Mouse (Mus musculus): ENCODE measurements around the gene Klhl2. TPM values are rescaled to one million over a fixed set of nuclear protein-coding genes. Genes with fewer than 3 reads are reported as not detected.

Klhl2 gene
- polyA plus RNA-seq, 1 experiment from 2014 or later, result 42.3 TPM

- Histone ChIP-seq H3K4me1 (peaks cover 28% of the 10 kb centered on the region), H3K4me3 (no peak overlapping the region), H3K27me3 (no peaks in the 10 kb centered on the region), H3K9ac (replicated peaks) (no peak overlapping the region), H3K27ac (replicated peaks) (no peak overlapping the region), H3K4me2 (replicated peaks) (no peak overlapping the region), H3K36me3 (no peaks in the 10 kb centered on the region), H3K9me3 (no peaks in the 10 kb centered on the region)
- WGBS, result 74% methylated on average over 7 of the region's 7 CpGs
- ATAC-seq (replicated peaks), result no peak
These were observed 4.5 kb downstream of the Klhl2 start for GRCm38 (mm10) chr8:64845314-64845713.

DNA sequence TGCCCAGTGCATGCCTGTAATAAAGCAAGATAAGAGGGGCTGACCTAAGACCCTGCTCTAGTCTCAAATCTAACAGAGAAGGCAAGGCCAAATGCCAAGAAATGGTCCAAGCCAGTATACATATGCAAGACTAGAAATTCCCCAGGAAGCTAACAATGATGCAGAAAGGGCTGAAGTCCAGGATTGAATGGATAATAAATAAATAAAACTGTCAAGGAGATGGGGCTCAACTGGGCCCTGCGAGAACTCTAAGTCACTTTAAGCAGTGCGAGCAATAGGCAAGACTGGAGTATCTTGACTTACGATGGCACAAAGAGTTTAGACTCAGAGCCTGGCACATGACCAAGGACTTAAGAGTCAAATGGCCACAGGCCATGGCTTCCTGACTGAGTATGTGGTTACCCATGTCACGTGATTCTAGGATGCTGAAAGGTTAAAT, 5.8 kb downstream of the Klhl2 start:
- H3K27me3 ChIP-seq, result no peaks in the 10 kb centered on the region
- no peaks in the 10 kb centered on the region for H3K36me3 ChIP-seq
- H3K9ac ChIP-seq (replicated peaks), result no peak overlapping the region
- H3K27ac ChIP-seq (replicated peaks), result no peak overlapping the region
- H3K4me1 ChIP-seq, result peaks cover 27% of the 10 kb centered on the region
- no peaks in the 10 kb centered on the region for H3K9me3 ChIP-seq
- 88% methylated on average over 4 of the region's 4 CpGs for WGBS
- H3K4me3 ChIP-seq, result no peak overlapping the region
- no peak overlapping the region for H3K4me2 ChIP-seq (replicated peaks)
- ATAC-seq (replicated peaks), result no peak

GRCm38 (mm10) chr8:64843168-64843567, 6.6 kb downstream of the Klhl2 start:
- Histone ChIP-seq H3K4me2 (replicated peaks) (no peak overlapping the region), H3K27ac (replicated peaks) (no peak overlapping the region), H3K9ac (replicated peaks) (no peak overlapping the region), H3K9me3 (no peaks in the 10 kb centered on the region), H3K27me3 (no peaks in the 10 kb centered on the region), H3K4me3 (no peak overlapping the region), H3K4me1 (peaks cover 18% of the 10 kb centered on the region), H3K36me3 (no peaks in the 10 kb centered on the region)
- WGBS, result 80% methylated on average over 3 of the region's 3 CpGs
- ATAC-seq (replicated peaks), result no peak

DNA sequence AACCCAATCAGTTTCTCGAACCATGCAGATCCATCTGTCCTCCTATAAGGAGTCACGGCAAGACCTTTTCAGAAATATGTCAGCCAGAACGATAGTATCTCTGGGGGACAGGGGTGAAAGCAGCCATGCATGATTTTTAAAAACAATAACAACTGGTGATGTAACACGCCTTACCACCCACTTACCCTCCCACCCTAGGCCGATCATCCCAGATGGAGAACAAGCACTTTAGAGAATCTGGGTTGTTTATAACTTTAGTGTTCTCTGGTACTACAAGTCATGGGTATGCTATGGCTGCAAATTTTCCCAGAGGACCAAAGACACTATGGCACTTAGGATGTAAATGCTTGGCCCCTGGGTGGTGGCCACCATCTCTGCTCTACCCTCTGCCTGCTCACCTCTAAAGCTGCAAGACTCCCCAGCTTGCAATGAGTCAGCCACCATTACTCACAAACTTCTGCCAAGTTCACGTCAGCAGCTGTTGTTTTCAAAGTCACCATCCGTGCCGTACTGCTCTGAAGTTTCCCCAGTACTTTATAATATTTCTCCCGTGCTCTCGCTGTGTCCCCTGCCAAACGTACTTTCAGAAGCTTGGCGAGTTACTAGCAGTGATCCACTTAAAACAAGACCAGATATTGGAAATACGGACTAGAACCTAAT, 7.9 kb downstream of the Klhl2 start:
- Histone ChIP-seq H3K4me1 (peaks cover 7% of the 10 kb centered on the region), H3K9ac (replicated peaks) (no peak overlapping the region), H3K36me3 (no peaks in the 10 kb centered on the region), H3K4me3 (no peak overlapping the region), H3K9me3 (no peaks in the 10 kb centered on the region), H3K4me2 (replicated peaks) (no peak overlapping the region), H3K27ac (replicated peaks) (no peak overlapping the region), H3K27me3 (no peaks in the 10 kb centered on the region)
- WGBS, result 80% methylated on average over 13 of the region's 13 CpGs
- no peak for ATAC-seq (replicated peaks)

DNA sequence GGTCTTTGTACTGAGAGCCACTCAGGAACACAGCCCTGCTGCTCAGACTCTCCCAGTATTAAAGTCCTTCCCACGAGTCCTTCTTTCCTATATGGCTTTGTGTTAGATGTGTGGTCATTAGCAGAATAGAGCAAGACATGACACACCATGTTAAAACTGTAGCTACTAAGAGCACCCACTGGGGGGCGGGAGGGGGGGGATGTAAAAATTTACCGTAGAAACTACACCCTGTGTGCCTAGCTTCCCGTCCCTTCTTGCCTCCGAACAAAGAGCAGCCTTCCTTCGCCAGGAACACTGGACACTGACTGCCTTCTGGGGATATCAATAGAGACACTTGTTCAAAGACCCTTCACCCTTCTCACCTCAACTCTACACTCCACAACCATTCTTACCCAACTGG, 10.2 kb downstream of the Klhl2 start:
- 45% methylated on average over 6 of the region's 6 CpGs for WGBS
- Histone ChIP-seq H3K36me3 (no peaks in the 10 kb centered on the region), H3K9me3 (no peaks in the 10 kb centered on the region)

GRCm38 (mm10) chr8:64835475-64836122, 14.2 kb downstream of the Klhl2 start:
- Histone ChIP-seq H3K27me3 (no peaks in the 10 kb centered on the region), H3K4me2 (replicated peaks) (no peak overlapping the region), H3K9ac (replicated peaks) (no peak overlapping the region), H3K4me3 (no peak overlapping the region), H3K9me3 (no peaks in the 10 kb centered on the region), H3K27ac (replicated peaks) (no peak overlapping the region), H3K36me3 (peaks cover 2% of the 10 kb centered on the region; the same call in 1 of the 2 replicates), H3K4me1 (peaks cover 20% of the 10 kb centered on the region)
- 80% methylated on average over 6 of the region's 6 CpGs for WGBS
- no peak for ATAC-seq (replicated peaks)

More for the DNA sequence above, 10.2 kb downstream of the Klhl2 start:
- no peak overlapping the region for H3K4me3 ChIP-seq
- H3K27me3 ChIP-seq, result no peaks in the 10 kb centered on the region
- no peak overlapping the region for H3K4me2 ChIP-seq (replicated peaks)
- no peak for ATAC-seq (replicated peaks)
- no peak overlapping the region for H3K27ac ChIP-seq (replicated peaks)
- no peak overlapping the region for H3K9ac ChIP-seq (replicated peaks)
- H3K4me1 ChIP-seq, result peaks cover 10% of the 10 kb centered on the region

DNA sequence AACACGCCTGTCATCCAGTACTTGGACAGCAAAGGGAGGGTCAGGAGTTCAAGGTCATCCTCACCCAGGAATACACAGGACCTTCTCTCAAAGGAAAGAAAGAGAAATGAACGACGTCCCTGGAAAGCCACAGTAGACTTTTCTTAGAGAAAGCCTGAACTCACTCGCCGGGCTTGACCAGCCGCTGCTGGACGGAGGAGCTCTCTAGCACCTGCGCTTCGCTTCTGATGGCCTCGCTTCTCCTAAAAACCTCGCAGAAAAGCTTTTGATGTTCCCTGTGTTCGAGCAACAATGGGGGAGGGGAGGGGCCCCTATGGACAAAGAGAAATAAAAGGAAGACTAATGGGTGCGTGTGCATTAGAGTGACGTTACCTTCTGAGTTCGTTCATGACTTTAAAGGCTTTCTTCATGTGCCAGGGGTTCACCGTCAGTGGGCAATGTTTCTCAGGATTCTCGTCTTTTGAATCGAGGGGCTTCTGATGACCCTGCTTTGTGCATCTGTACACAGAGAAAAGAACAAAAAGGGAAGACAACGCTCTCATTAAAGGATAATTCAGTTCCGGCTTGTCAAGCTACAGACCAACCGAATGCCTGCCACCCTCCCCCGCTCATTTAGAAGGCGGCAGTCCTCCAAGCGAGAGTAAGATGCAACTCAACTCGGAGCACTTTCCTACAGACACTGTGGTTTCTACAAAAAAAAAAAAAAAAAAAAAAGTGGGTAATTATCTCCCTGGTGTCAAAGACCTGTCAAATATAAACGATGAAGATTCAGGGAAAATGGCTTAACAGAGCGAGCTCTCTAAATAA, 15.5 kb downstream of the Klhl2 start:
- peak overlapping the region; percentile 31 for H3K4me2 ChIP-seq (replicated peaks)
- H3K4me3 ChIP-seq, result peak overlapping the region; percentile 12; the same call in 1 of the 2 replicates
- peaks cover 20% of the 10 kb centered on the region for H3K4me1 ChIP-seq
- WGBS, result 17% methylated on average over 27 of the region's 27 CpGs
- ATAC-seq (replicated peaks), result peak; percentile 70
- no peaks in the 10 kb centered on the region for H3K27me3 ChIP-seq
- no peaks in the 10 kb centered on the region for H3K9me3 ChIP-seq
- H3K36me3 ChIP-seq, result peaks cover 4% of the 10 kb centered on the region; the same call in 1 of the 2 replicates
- peak overlapping the region; percentile 58; the same call in 1 of the 2 replicates for H3K27ac ChIP-seq (replicated peaks)
- H3K9ac ChIP-seq (replicated peaks), result peak overlapping the region; percentile 23; the same call in 1 of the 2 replicates

DNA sequence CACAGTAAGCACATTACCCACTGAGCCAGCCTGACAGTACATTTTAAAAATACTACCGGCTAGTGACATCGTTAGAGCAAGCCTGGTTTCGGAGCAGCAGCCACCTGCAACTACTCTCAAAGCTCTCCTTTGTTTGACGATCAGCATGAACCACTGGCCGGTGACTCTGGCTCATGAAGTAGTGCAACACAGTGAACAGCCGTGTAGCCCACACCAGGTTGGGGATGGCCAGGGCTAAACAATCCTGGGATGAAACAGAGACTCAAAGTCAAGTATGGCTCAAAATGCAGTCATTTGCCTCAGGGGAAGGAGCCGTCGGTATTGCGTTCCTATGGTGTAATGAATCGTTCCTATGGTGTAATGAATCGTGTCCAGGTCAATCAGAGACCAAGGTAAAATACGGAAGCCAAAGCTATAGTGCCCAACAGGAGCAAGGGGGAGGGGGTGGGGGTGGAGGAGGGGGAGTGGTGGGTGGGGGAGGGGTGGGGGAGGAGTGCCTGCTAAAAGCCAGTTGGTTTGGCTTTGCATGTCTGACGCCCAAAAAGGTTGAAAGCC, 17.2 kb downstream of the Klhl2 start:
- Histone ChIP-seq H3K36me3 (peaks cover 7% of the 10 kb centered on the region; the same call in 1 of the 2 replicates), H3K4me2 (replicated peaks) (no peak overlapping the region), H3K9ac (replicated peaks) (no peak overlapping the region), H3K9me3 (no peaks in the 10 kb centered on the region), H3K4me1 (peaks cover 20% of the 10 kb centered on the region), H3K4me3 (no peak overlapping the region), H3K27ac (replicated peaks) (no peak overlapping the region), H3K27me3 (no peaks in the 10 kb centered on the region)
- WGBS, result 46% methylated on average over 13 of the region's 13 CpGs
- ATAC-seq (replicated peaks), result no peak

DNA sequence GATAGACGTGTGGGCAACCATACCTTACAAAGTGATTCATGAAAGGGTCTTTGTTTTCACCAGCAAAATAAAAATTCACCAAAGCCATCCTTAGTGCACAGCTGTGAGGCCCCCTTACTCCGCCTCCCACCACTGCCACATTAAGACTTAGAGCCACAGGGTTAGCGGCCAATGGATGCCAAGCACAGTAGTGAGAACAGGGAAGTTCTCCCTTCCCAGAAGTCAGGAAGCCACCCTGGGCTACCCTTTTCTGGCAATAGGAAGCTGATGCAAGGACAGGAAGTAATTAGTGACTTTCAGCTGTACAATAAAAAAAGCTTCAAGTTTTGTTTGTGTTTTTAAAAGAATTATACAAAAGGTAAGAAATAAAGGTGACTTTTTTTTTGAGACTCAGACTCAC, 18.2 kb downstream of the Klhl2 start:
- Histone ChIP-seq H3K9me3 (no peaks in the 10 kb centered on the region), H3K4me2 (replicated peaks) (no peak overlapping the region), H3K36me3 (peaks cover 7% of the 10 kb centered on the region; the same call in 1 of the 2 replicates), H3K4me3 (no peak overlapping the region), H3K9ac (replicated peaks) (no peak overlapping the region), H3K27ac (replicated peaks) (no peak overlapping the region), H3K4me1 (peaks cover 19% of the 10 kb centered on the region), H3K27me3 (no peaks in the 10 kb centered on the region)
- 62% methylated on average over 3 of the region's 3 CpGs for WGBS
- ATAC-seq (replicated peaks), result no peak

DNA sequence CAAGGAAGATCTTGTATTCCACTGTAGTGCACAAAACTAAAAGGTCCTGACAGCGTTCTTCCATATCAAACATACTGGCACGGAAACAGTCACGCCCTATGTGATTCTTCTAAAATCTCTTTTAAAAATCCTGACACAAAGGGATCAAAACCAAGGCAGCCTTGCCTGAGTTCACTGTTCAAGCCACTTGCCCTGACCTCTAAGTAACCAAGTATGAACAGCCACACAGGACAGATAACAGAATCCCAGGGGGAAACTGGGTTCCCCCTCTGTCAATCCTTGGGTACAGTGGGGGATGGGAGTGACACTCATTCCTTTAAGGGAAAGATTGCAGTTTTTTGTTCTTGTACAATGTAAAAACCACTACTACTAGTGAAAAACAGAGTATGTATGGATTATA, 19.9 kb downstream of the Klhl2 start:
- Histone ChIP-seq H3K9ac (replicated peaks) (no peak overlapping the region), H3K9me3 (no peaks in the 10 kb centered on the region), H3K4me3 (no peak overlapping the region), H3K36me3 (peaks cover 7% of the 10 kb centered on the region; the same call in 1 of the 2 replicates), H3K27ac (replicated peaks) (no peak overlapping the region), H3K4me1 (peaks cover 13% of the 10 kb centered on the region), H3K4me2 (replicated peaks) (no peak overlapping the region), H3K27me3 (no peaks in the 10 kb centered on the region)
- no peak for ATAC-seq (replicated peaks)
- 85% methylated on average over 3 of the region's 3 CpGs for WGBS

GRCm38 (mm10) chr8:64829391-64829790, 20.4 kb downstream of the Klhl2 start:
- WGBS, result 95% methylated on average over 9 of the region's 9 CpGs
- H3K4me2 ChIP-seq (replicated peaks), result no peak overlapping the region
- peaks cover 7% of the 10 kb centered on the region; the same call in 1 of the 2 replicates for H3K36me3 ChIP-seq
- H3K27ac ChIP-seq (replicated peaks), result no peak overlapping the region
- no peak for ATAC-seq (replicated peaks)
- no peaks in the 10 kb centered on the region for H3K9me3 ChIP-seq
- H3K4me1 ChIP-seq, result peaks cover 7% of the 10 kb centered on the region
- no peaks in the 10 kb centered on the region for H3K27me3 ChIP-seq
- H3K9ac ChIP-seq (replicated peaks), result no peak overlapping the region
- H3K4me3 ChIP-seq, result no peak overlapping the region

GRCm38 (mm10) chr8:64828466-64828865, 21.4 kb downstream of the Klhl2 start:
- no peaks in the 10 kb centered on the region for H3K9me3 ChIP-seq
- no peak overlapping the region for H3K4me2 ChIP-seq (replicated peaks)
- H3K36me3 ChIP-seq, result peaks cover 9% of the 10 kb centered on the region; the same call in 1 of the 2 replicates
- no peak overlapping the region for H3K27ac ChIP-seq (replicated peaks)
- H3K27me3 ChIP-seq, result no peaks in the 10 kb centered on the region
- 90% methylated on average over 15 of the region's 15 CpGs for WGBS
- no peak overlapping the region for H3K9ac ChIP-seq (replicated peaks)
- H3K4me1 ChIP-seq, result no peaks in the 10 kb centered on the region
- H3K4me3 ChIP-seq, result no peak overlapping the region
- no peak for ATAC-seq (replicated peaks)
